Mouse (Mus musculus) spleen, postnatal 4 days (tissue): ENCODE data around the gene Tmem219.
A peak's percentile ranks its signal among the peaks of the same experiment; 100 is the strongest.

Experiments
- DNase-seq, 2 experiments: peaks; one replicate each; pipeline ENCODE4 v3.0.0; 2022; ENCODE audit warnings: low spot score in 2 of 2

The Tmem219 gene

DNA sequence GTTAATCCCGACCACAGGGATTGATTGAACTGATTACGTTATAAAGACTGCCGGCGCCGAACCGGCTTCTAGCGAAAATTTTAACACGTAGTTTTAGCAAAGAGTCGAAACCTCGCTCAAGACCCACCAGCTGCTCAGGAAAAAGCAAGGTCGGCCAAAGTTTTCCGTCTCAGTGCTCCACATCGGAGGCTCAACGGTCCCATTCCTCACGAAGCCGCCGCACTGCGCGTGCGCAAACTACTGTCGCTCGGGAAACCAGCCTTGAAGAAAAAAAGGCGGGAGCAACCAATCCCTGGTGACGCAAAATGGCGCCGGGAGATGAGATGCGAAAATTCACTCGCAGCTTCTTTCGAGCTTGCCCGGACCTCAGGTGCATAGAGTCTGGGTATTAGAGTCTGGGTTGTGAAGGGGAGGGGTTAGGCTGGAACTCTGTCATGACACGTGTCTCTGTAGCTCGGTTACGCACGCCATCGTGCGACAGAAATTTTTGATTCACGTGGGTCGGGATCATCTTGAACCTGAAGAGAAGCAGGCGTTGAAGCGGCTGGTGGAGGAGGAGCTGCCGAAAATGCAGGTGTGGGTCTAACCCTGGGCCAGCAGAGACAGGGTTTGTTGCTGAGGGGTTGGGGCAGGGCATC is 60.5 kb downstream of the Tmem219 start, which contains the start of gene Ino80e:
Ino80e (minus strand) TSS at position 231 of the 638 bp plus-strand sequence.
- DNase-seq, result peak; percentile 91 to 97

DNA sequence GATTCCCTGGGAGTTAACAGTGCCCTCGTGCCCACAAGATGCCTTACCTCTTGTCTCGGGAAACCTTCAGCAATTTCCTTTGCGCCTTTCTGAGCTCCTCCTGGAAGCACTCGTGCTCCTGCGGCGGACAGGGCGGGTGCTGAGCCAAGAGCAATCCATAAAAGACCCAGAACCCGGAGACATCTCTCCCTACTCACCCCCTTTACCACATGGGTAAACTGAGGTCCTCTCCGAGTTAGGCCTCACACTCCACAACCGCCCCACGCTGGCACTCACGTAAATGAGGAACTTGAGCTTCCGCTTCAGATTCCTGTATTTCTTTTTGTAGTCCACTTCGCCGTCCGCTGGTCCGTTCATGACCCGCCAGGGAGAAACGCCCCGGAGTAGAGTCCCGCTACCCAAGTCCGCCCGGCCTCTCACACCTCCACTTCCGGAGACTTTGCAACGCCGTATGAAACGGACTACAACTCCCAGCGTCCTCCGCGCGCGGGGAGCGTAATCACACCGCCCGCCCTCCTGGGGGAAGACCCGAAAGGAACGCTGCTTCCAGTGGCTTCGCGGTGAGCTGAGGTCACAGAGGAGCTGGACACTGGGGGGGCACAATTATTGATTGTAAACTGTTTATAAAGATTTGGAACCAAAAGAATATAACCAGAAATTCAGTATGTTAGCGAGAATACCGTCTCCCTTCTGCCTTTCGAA is 61.1 kb downstream of the Tmem219 start, which contains the start of gene Hirip3:
Hirip3 (plus strand) TSS at position 544 of the 702 bp plus-strand sequence.
- DNase-seq, result peak; percentile 94 to 97

- peak in 1 of 2 experiments; percentile 56 for DNase-seq
These were observed 61.7 kb downstream of the Tmem219 start for GRCm38 (mm10) chr7:126860987-126861386.

- peak in 1 of 2 experiments; percentile 58 for DNase-seq
These were observed 65.8 kb downstream of the Tmem219 start for GRCm38 (mm10) chr7:126856741-126857420.

- no peak for DNase-seq
These were observed 67.1 kb downstream of the Tmem219 start for GRCm38 (mm10) chr7:126855641-126856040.

DNA sequence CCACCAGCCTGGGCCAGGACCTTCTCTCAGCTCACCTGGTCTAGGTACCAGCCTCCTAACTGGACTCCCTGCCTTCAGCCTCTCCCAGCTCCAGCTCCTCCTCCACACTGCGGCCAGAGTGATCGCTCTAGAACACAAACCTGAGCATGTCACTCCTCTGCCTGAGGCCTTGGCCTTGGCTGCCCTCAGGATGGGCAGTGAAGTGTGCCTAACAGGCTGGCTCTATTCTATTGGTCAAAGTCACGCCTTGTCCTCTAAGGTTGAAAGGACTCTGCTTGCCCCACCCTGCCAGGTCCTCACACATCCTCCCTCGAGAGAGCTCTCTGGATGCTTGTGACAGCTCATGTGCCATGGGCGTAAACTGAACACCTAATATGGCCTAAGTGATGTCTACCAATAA is 69.3 kb downstream of the Tmem219 start:
- no peak for DNase-seq

DNA sequence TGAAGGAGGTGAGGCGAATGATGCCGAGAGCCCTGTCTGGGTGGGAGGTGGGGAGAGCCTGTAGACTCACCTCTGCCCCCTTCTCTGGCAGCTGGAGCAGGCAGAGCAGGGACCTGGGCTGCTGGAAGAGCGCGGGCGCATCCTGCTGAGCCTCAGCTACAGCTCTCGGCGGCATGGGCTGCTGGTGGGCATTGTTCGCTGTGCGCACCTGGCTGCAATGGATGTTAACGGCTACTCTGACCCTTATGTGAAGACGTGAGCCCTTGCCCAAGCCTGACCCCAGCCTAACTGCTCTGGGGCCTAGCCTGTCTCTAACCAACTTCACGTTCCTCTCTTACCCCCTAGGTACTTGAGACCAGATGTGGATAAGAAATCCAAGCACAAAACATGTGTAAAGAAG is 71.5 kb downstream of the Tmem219 start:
- peak in 1 of 2 experiments; percentile 59 for DNase-seq

DNA sequence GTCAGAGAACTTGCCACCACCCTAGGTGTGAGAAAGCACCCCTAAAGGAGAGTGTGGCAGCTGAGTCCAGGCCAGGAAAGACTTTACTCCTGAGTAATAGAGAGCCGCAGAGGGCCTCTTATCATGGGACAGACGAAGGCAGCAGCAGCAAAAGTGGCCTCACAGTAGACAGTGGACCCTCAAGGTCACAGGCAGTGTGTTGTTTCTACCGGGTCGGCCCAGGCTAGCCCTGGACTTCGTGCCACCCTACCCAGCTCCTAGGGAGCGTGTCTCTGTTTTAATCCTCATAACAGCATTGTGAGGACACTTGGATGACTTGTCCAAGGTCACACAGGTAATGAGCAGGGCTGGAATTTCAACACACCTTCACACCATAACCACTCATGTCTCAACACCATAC is 72.6 kb downstream of the Tmem219 start:
- DNase-seq, result no peak

DNA sequence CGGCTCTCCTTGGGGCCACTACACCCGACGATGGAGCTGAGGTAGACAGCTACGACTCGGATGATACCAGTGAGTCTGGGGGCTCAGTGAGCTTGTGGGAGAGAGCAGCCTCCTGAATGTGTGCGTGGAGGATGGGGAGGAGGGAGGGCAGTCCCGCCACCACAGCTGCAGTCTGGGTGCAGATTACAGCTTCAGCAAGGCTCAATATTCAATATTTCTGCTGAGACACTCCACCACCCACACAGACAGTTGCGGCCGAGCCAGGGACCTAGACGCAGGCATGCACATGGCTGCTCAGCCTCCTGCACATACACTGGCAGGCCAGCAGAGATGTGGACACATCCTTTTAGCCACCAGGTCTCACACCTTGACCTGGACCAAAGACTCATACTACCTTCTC is 73.9 kb downstream of the Tmem219 start:
- DNase-seq, result no peak

GRCm38 (mm10) chr7:126847421-126848398 is 75.0 kb downstream of the Tmem219 start:
- DNase-seq, result no peak

DNA sequence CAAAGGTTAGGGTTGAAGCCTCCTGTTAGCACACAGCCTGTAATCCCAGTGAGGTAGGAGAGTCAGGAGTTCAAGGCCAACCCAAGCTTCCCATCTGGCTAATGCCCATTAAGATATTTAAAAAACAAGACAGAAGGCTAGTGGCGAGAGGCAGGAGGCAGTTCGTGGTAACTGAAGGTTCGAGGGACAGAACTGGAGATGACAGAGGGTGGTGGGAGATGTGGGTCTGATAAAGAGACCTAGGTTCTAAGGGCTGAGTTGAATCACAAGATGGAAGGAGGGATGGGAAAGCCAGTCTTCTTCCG is 75.6 kb downstream of the Tmem219 start, which contains the start of gene Doc2a:
Doc2a (plus strand) TSS at position 301 of the 305 bp plus-strand sequence.
- no peak for DNase-seq

GRCm38 (mm10) chr7:126845516-126845915 is 77.2 kb downstream of the Tmem219 start:
- no peak for DNase-seq

DNA sequence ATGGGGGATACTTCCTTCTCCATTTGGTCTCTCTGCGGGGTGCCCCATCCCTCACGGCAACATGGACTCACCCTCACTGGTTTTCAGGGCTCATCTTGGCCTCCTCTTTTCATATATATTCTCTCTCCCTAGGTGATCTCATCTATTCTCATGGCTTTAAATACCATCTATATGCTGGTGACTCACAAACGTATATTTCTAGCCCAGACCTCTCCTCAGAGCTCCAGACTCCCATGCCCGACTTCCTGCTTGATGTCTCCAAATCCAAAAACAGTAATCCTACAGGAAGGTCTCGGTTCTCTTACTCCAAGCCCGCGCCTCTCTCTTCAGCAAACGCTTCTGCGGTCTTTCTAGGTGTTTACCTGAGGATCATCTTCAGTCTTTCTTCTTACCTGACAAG is 79.4 kb downstream of the Tmem219 start:
- no peak for DNase-seq
